Mouse (Mus musculus) small intestine, adult 2 months (tissue): ENCODE results near the gene Shq1. TPM values are rescaled to one million over a fixed set of nuclear protein-coding genes. Genes with fewer than 3 reads are reported as not detected.

Source experiments
- H3K27ac ChIP-seq: fragments of 200-500 bp; 2 replicates; pipeline ENCODE4 v1.5.1; 2012; ENCODE audit warnings: low read depth, low read length, control low read depth, inconsistent platforms; ENCODE audit not compliant: insufficient read depth
- H3K27me3 ChIP-seq: fragments of 200-500 bp; 2 replicates; pipeline ENCODE4 v1.6.1; 2012; ENCODE audit warnings: mild to moderate bottlenecking, moderate library complexity, low read length, inconsistent platforms; ENCODE audit not compliant: control insufficient read depth, insufficient read depth
- H3K36me3 ChIP-seq: fragments of 200-500 bp; 2 replicates; pipeline ENCODE4 v1.6.1; 2012; ENCODE audit warnings: mild to moderate bottlenecking, low read length, control low read depth, inconsistent platforms; ENCODE audit not compliant: control insufficient read depth, insufficient read depth
- H3K4me1 ChIP-seq: fragments of 200-500 bp; 2 replicates; pipeline ENCODE4 v1.6.1; 2012; ENCODE audit warnings: low read length, inconsistent platforms, mixed read lengths; ENCODE audit not compliant: control insufficient read depth, insufficient read depth, insufficient read length
- H3K4me3 ChIP-seq: fragments of 200-500 bp; 2 replicates; pipeline ENCODE4 v1.5.1; 2012; ENCODE audit warnings: low read depth, mild to moderate bottlenecking, control low read depth, inconsistent platforms, low read length, moderate library complexity
- CTCF ChIP-seq: fragments of 200-500 bp; IDR thresholded peaks from 2 replicates; pipeline ENCODE4 v1.5.1; 2012; ENCODE audit warnings: low read depth, mild to moderate bottlenecking, control low read depth, inconsistent platforms, low read length, moderate library complexity, mixed read lengths; ENCODE audit not compliant: insufficient replicate concordance, insufficient read length; ENCODE audit errors: extremely low read depth
- POLR2A ChIP-seq: fragments of 200-500 bp; IDR thresholded peaks from 2 replicates; pipeline ENCODE4 v1.6.1; 2012; ENCODE audit warnings: low read depth, mild to moderate bottlenecking, control low read depth, inconsistent platforms, low read length, moderate library complexity
- WGBS: fragments of 180-500 bp; shearing (Covaris S2); methylation state at CpG from one replicate; pipeline ENCODE4 v1.1.7; 2018; 5-methylcytosine and 5-hydroxymethylcytosine counted together
- polyA plus RNA-seq: library from polyadenylated mRNA; depleted of rRNA; stranded (reverse); fragments of >200 nt; gene quantifications from 2 replicates; pipeline ENCODE4 v1.2.3, GENCODE M21; 2012

Gene Shq1
- polyA plus RNA-seq, 1 experiment: 1.8 TPM

GRCm38 (mm10) chr6:100563552-100564341 is 107.2 kb downstream of the Shq1 start:
- peaks cover 5% of the 10 kb centered on the region for H3K27me3 ChIP-seq
- H3K27ac ChIP-seq: no peak overlapping the region
- peaks cover 12% of the 10 kb centered on the region for H3K4me1 ChIP-seq
- H3K4me3 ChIP-seq: peak overlapping the region; percentile 52
- TF ChIP-seq POLR2A (no peak), CTCF (peak; percentile 55; the same call in 1 of the 2 replicates)
- H3K36me3 ChIP-seq: no peaks in the 10 kb centered on the region
- WGBS: 6% methylated on average over 38 of the region's 38 CpGs

GRCm38 (mm10) chr6:100562719-100563551 is 108.0 kb downstream of the Shq1 start:
- H3K4me3 ChIP-seq: peak overlapping the region; percentile 52
- peaks cover 5% of the 10 kb centered on the region for H3K27me3 ChIP-seq
- H3K36me3 ChIP-seq: no peaks in the 10 kb centered on the region
- no peak overlapping the region for H3K27ac ChIP-seq
- H3K4me1 ChIP-seq: peaks cover 12% of the 10 kb centered on the region
- TF ChIP-seq POLR2A (no peak), CTCF (no peak)
- 3% methylated on average over 51 of the region's 51 CpGs for WGBS

GRCm38 (mm10) chr6:100558057-100558456 is 112.9 kb downstream of the Shq1 start:
- WGBS: 70% methylated on average over 8 of the region's 8 CpGs
- no peak overlapping the region for H3K27ac ChIP-seq
- no peaks in the 10 kb centered on the region for H3K36me3 ChIP-seq
- TF ChIP-seq CTCF (no peak), POLR2A (no peak)
- H3K4me1 ChIP-seq: peaks cover 3% of the 10 kb centered on the region
- peaks cover 5% of the 10 kb centered on the region for H3K27me3 ChIP-seq
- no peak overlapping the region for H3K4me3 ChIP-seq

GRCm38 (mm10) chr6:100542154-100542997 is 128.6 kb downstream of the Shq1 start:
- TF ChIP-seq CTCF: no peak
- no peak for TF ChIP-seq POLR2A

GRCm38 (mm10) chr6:100539698-100540097 is 131.3 kb downstream of the Shq1 start:
- Histone ChIP-seq H3K27ac (no peak overlapping the region), H3K27me3 (no peaks in the 10 kb centered on the region), H3K36me3 (no peaks in the 10 kb centered on the region), H3K4me3 (no peak overlapping the region), H3K4me1 (0 out of 2 replicates have a peak, but pooled peaks cover 6% of the 10 kb centered on the region)
- WGBS: 36% methylated on average over 4 of the region's 4 CpGs
- TF ChIP-seq CTCF: peak; percentile 69; the same call in 1 of the 2 replicates
- TF ChIP-seq POLR2A: no peak

More at GRCm38 (mm10) chr6:100542154-100542997, 128.6 kb downstream of the Shq1 start:
- Histone ChIP-seq H3K27me3 (no peaks in the 10 kb centered on the region), H3K4me3 (no peak overlapping the region), H3K36me3 (no peaks in the 10 kb centered on the region), H3K27ac (no peak overlapping the region), H3K4me1 (0 out of 2 replicates have a peak, but pooled peaks cover 6% of the 10 kb centered on the region)
- 81% methylated on average over 15 of the region's 15 CpGs for WGBS

- TF ChIP-seq CTCF (no peak), POLR2A (no peak)
- Histone ChIP-seq H3K4me3 (no peak overlapping the region), H3K4me1 (0 out of 2 replicates have a peak, but pooled peaks cover 6% of the 10 kb centered on the region), H3K36me3 (no peaks in the 10 kb centered on the region), H3K27me3 (no peaks in the 10 kb centered on the region), H3K27ac (no peak overlapping the region)
- 65% methylated on average over 7 of the region's 7 CpGs for WGBS
Measured at GRCm38 (mm10) chr6:100538570-100538969, 132.4 kb downstream of the Shq1 start.
